Mouse (Mus musculus) induced T-regulatory cell, adult 2 months (primary cell): Measurements from ENCODE around the gene Tmem108.

Experiments used
- DNase-seq: peaks from one replicate; pipeline ENCODE4 v3.0.0-alpha.2; 2012; ENCODE audit warnings: low read depth

Gene Tmem108

GRCm38 (mm10) chr9:103495391-103495790 lies 266.2 kb downstream of the Tmem108 start:
- DNase-seq = no peak

- DNase-seq = no peak
These were observed 267.2 kb downstream of the Tmem108 start for GRCm38 (mm10) chr9:103494346-103495020.

GRCm38 (mm10) chr9:103491985-103492384 lies 269.7 kb downstream of the Tmem108 start:
- no peak for DNase-seq

- DNase-seq = peak; percentile 72
These were observed 271.2 kb downstream of the Tmem108 start for GRCm38 (mm10) chr9:103490439-103490838.

GRCm38 (mm10) chr9:103489883-103490282 lies 271.8 kb downstream of the Tmem108 start:
- DNase-seq = peak; percentile 10

- no peak for DNase-seq
These were observed 272.5 kb downstream of the Tmem108 start for GRCm38 (mm10) chr9:103489096-103489495.

GRCm38 (mm10) chr9:103486262-103486661 lies 275.4 kb downstream of the Tmem108 start:
- no peak for DNase-seq

- no peak for DNase-seq
These were observed 276.0 kb downstream of the Tmem108 start for GRCm38 (mm10) chr9:103485606-103486005.

GRCm38 (mm10) chr9:103480603-103481220 lies 280.9 kb downstream of the Tmem108 start:
- no peak for DNase-seq

GRCm38 (mm10) chr9:103480044-103480576 lies 281.5 kb downstream of the Tmem108 start, which contains the start of gene Bfsp2:
Bfsp2 (minus strand) TSS chr9:103480420.
- DNase-seq = no peak

GRCm38 (mm10) chr9:103475414-103475813 lies 286.2 kb downstream of the Tmem108 start:
- no peak for DNase-seq

- DNase-seq = no peak
These were observed 287.5 kb downstream of the Tmem108 start for GRCm38 (mm10) chr9:103473915-103474688.

GRCm38 (mm10) chr9:103471784-103472183 lies 289.9 kb downstream of the Tmem108 start:
- no peak for DNase-seq

GRCm38 (mm10) chr9:103469516-103469915 lies 292.1 kb downstream of the Tmem108 start:
- peak; percentile 44 for DNase-seq

GRCm38 (mm10) chr9:103468911-103469310 lies 292.7 kb downstream of the Tmem108 start:
- DNase-seq = no peak

GRCm38 (mm10) chr9:103465711-103466220 lies 295.9 kb downstream of the Tmem108 start:
- DNase-seq = no peak

GRCm38 (mm10) chr9:103465293-103465692 lies 296.3 kb downstream of the Tmem108 start:
- no peak for DNase-seq

GRCm38 (mm10) chr9:103463833-103464232 lies 297.8 kb downstream of the Tmem108 start:
- no peak for DNase-seq

GRCm38 (mm10) chr9:103459839-103460238 lies 301.8 kb downstream of the Tmem108 start:
- DNase-seq = no peak

GRCm38 (mm10) chr9:103459307-103459706 lies 302.3 kb downstream of the Tmem108 start:
- DNase-seq = no peak

GRCm38 (mm10) chr9:103449651-103450050 lies 312.0 kb downstream of the Tmem108 start:
- DNase-seq = no peak

GRCm38 (mm10) chr9:103449092-103449491 lies 312.5 kb downstream of the Tmem108 start:
- DNase-seq = peak; percentile 66
